Mouse (Mus musculus): ENCODE measurements around the gene Dctpp1. TPM values are rescaled to one million over a fixed set of nuclear protein-coding genes. Genes with fewer than 3 reads are reported as not detected.
"Not testable (repeated sequence)": the region's sequence is repeated elsewhere in the genome, so short reads cannot be mapped to it uniquely, and the experiment has no call there.

Gene Dctpp1
- polyA plus RNA-seq, 1 experiment from 2014 or later = 145 TPM

DNA sequence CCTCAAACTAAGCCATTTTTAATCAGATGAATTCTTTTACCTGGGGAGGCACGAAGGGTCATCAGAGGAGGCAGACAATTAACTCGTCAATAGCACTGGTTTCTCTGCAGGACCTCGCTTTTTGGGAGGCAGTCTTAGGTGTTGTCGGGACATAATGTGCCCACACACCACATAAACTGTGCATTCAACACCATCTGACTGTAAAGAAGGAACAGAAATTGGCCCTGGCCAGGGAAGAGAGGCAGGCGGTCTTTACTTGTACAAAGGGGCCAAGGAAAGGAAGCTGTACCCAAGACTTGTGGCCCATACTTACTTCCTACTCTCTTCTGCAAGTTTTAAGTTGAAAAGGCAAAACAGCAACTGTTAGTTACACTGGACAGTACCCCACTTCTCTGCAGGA, 4.0 kb downstream of the Dctpp1 start:
- Histone ChIP-seq H3K27ac (ENCODE audit: low read length) (no peak overlapping the region), H3K4me2 (ENCODE audit: low read depth, low read length) (no peak overlapping the region), H3K27me3 (ENCODE audit: control insufficient read depth, insufficient read depth, low read length) (no peaks in the 10 kb centered on the region), H3K9me3 (replicated peaks; ENCODE audit: control insufficient read depth, low read length) (no peaks in the 10 kb centered on the region), H3K4me3 (replicated peaks; ENCODE audit: low read length) (no peak overlapping the region), H3K9ac (ENCODE audit: low read length) (no peak overlapping the region), H3K36me3 (ENCODE audit: control insufficient read depth, insufficient read depth, low read length) (no peaks in the 10 kb centered on the region), H3K4me1 (ENCODE audit: control insufficient read depth, insufficient read depth, low read length) (peaks cover 13% of the 10 kb centered on the region)
- WGBS = 86% methylated on average over 5 of the region's 5 CpGs
- no peak for ATAC-seq (ENCODE audit: insufficient read depth, low FRiP score)

DNA sequence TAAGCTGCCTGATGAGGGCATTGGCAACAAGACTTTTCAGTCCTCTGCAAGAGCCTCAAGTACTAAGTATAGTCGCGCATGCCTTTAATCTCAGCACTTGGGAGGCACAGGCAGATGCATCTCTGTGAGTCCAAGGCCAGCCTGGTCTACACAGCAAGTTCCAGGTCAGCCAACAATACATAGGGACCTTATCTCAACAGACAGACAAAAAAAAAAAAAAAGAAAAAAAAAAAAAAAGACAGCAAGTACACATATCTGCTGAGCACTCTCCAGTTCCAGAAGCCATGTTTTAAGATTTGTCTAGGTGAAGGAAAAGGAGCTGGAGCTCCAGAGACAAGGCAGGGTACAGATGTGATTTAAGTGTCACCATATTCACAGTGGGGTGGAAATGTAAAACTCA, 4.5 kb downstream of the Dctpp1 start:
- no peak overlapping the region for H3K9ac ChIP-seq (ENCODE audit: low read length)
- no peak for ATAC-seq (ENCODE audit: insufficient read depth, low FRiP score)
- no peak overlapping the region for H3K27ac ChIP-seq (ENCODE audit: low read length)
- no peak overlapping the region for H3K4me2 ChIP-seq (ENCODE audit: low read depth, low read length)
- no peaks in the 10 kb centered on the region for H3K36me3 ChIP-seq (ENCODE audit: control insufficient read depth, insufficient read depth, low read length)
- 82% methylated on average over 2 of the region's 2 CpGs for WGBS
- no peaks in the 10 kb centered on the region for H3K27me3 ChIP-seq (ENCODE audit: control insufficient read depth, insufficient read depth, low read length)
- H3K4me1 ChIP-seq (ENCODE audit: control insufficient read depth, insufficient read depth, low read length) = peaks cover 11% of the 10 kb centered on the region
- H3K9me3 ChIP-seq (replicated peaks; ENCODE audit: control insufficient read depth, low read length) = no peaks in the 10 kb centered on the region
- H3K4me3 ChIP-seq (replicated peaks; ENCODE audit: low read length) = no peak overlapping the region

DNA sequence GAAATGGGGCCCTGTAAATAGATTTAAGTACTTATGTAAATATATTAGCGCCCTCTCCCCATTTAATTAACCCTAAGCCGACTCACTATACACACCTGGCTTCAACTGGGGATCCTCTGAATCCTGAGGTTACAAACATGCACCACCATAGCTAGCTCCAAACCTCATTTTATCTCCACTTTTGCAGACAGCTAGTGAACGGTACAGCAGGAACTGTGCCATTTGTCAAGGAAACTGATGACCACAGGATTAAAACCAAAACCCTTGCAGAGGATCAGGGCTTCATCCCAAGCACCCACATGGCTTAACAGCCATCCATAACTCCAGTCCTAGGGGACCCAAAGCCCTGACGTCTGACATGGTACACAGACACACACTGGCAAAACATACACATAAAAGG, 5.5 kb downstream of the Dctpp1 start:
- H3K27me3 ChIP-seq (ENCODE audit: control insufficient read depth, insufficient read depth, low read length) = no peaks in the 10 kb centered on the region
- ATAC-seq (ENCODE audit: insufficient read depth, low FRiP score) = no peak
- peak overlapping the region; percentile 69 for H3K4me3 ChIP-seq (replicated peaks; ENCODE audit: low read length)
- H3K36me3 ChIP-seq (ENCODE audit: control insufficient read depth, insufficient read depth, low read length) = no peaks in the 10 kb centered on the region
- peak overlapping the region; percentile 87 for H3K9ac ChIP-seq (ENCODE audit: low read length)
- H3K9me3 ChIP-seq (replicated peaks; ENCODE audit: control insufficient read depth, low read length) = no peaks in the 10 kb centered on the region
- H3K27ac ChIP-seq (ENCODE audit: low read length) = peak overlapping the region; percentile 90; the same call in 1 of the 2 replicates
- peaks cover 9% of the 10 kb centered on the region for H3K4me1 ChIP-seq (ENCODE audit: control insufficient read depth, insufficient read depth, low read length)
- H3K4me2 ChIP-seq (ENCODE audit: low read depth, low read length) = peak overlapping the region; percentile 97
- WGBS = 12% methylated on average over 4 of the region's 4 CpGs

DNA sequence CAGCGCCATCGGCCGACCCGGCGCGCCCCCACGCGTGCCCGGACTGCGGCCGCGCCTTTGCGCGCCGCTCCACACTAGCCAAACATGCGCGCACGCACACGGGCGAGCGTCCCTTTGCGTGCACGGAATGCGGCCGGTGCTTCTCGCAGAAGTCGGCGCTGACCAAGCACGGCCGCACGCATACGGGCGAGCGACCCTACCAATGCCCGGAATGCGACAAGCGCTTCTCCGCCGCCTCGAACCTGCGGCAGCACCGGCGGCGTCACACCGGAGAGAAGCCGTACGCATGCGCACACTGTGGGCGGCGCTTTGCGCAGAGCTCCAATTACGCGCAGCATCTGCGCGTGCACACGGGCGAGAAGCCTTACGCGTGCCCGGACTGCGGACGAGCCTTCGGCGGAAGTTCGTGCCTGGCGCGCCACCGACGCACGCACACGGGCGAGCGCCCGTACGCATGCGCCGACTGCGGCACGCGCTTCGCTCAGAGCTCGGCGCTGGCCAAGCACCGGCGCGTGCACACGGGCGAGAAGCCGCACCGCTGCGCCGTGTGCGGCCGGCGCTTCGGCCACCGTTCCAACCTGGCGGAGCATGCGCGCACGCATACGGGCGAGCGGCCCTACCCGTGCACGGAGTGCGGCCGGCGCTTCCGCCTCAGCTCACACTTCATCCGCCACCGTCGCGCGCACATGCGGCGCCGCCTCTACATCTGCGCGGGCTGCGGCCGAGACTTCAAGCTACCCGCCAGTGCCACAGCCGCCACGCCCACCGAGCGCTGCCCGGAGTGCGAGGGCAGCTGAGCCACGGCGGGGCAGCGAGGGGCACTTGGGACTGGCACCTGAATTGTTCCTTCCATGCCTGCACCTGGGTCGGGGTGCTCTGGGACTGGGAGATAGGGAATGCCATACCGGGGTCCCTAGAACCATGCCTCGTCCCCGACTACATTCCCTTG, 6.4 kb downstream of the Dctpp1 start:
- H3K9me3 ChIP-seq (replicated peaks; ENCODE audit: control insufficient read depth, low read length) = no peaks in the 10 kb centered on the region
- H3K9ac ChIP-seq (ENCODE audit: low read length) = peak overlapping the region; percentile 87
- H3K36me3 ChIP-seq (ENCODE audit: control insufficient read depth, insufficient read depth, low read length) = no peaks in the 10 kb centered on the region
- under 1% methylated on average over 136 of the region's 136 CpGs for WGBS
- H3K27me3 ChIP-seq (ENCODE audit: control insufficient read depth, insufficient read depth, low read length) = no peaks in the 10 kb centered on the region
- peak overlapping the region; percentile 97 for H3K4me2 ChIP-seq (ENCODE audit: low read depth, low read length)
- H3K4me1 ChIP-seq (ENCODE audit: control insufficient read depth, insufficient read depth, low read length) = peaks cover 9% of the 10 kb centered on the region
- H3K4me3 ChIP-seq (replicated peaks; ENCODE audit: low read length) = peak overlapping the region; percentile 69
- peak overlapping the region; percentile 90 for H3K27ac ChIP-seq (ENCODE audit: low read length)
- peak; percentile 94 for ATAC-seq (ENCODE audit: insufficient read depth, low FRiP score)

DNA sequence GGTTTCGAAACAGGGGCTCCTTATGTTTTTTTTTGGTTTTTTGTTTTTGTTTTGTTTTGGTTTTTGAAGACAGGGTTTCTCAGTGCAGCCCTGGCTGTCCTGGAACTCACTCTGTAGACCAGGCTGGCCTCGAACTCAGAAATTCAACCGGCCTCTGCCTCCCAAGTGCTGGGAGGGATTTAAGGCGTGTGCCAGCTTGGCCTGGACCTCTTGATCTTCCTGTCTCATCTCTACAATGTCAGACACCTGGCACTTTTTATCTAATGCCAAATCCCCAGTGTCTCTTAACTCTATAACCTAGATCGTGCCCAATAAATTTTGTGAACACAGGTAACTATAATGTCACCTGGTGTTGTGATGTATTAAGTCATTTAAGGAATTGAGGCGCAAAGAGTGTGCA, 7.2 kb downstream of the Dctpp1 start:
- H3K27ac ChIP-seq (ENCODE audit: low read length) = peak overlapping the region; percentile 86
- H3K9me3 ChIP-seq (replicated peaks; ENCODE audit: control insufficient read depth, low read length) = no peaks in the 10 kb centered on the region
- peaks cover 9% of the 10 kb centered on the region for H3K4me1 ChIP-seq (ENCODE audit: control insufficient read depth, insufficient read depth, low read length)
- ATAC-seq (ENCODE audit: insufficient read depth, low FRiP score) = no peak
- WGBS = 74% methylated on average over 6 of the region's 6 CpGs
- H3K36me3 ChIP-seq (ENCODE audit: control insufficient read depth, insufficient read depth, low read length) = no peaks in the 10 kb centered on the region
- H3K4me2 ChIP-seq (ENCODE audit: low read depth, low read length) = peak overlapping the region; percentile 97
- no peaks in the 10 kb centered on the region for H3K27me3 ChIP-seq (ENCODE audit: control insufficient read depth, insufficient read depth, low read length)
- peak overlapping the region; percentile 86 for H3K9ac ChIP-seq (ENCODE audit: low read length)
- peak overlapping the region; percentile 69 for H3K4me3 ChIP-seq (replicated peaks; ENCODE audit: low read length)

DNA sequence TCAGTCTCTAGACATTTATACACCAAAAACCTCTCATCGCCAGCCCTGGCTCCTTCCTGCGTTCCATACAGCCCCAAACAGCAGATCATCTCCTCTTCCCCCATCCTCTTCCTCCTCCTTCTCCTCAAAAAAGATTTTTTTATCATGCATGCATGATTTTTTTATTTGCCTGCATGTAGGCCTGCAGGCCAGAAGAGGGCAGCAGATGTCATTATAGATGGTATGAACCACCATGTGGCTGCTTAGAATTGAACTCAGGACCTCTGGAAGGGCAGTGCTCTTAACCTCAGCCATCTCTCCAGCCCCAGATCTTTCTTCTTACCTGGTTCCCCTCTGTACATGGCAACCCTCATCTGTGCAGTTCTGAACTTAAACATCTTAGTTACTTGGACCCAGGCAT, 8.1 kb downstream of the Dctpp1 start:
- Histone ChIP-seq H3K27me3 (ENCODE audit: control insufficient read depth, insufficient read depth, low read length) (no peaks in the 10 kb centered on the region), H3K27ac (ENCODE audit: low read length) (no peak overlapping the region), H3K9me3 (replicated peaks; ENCODE audit: control insufficient read depth, low read length) (no peaks in the 10 kb centered on the region), H3K36me3 (ENCODE audit: control insufficient read depth, insufficient read depth, low read length) (no peaks in the 10 kb centered on the region), H3K9ac (ENCODE audit: low read length) (no peak overlapping the region), H3K4me1 (ENCODE audit: control insufficient read depth, insufficient read depth, low read length) (peaks cover 9% of the 10 kb centered on the region), H3K4me3 (replicated peaks; ENCODE audit: low read length) (no peak overlapping the region), H3K4me2 (ENCODE audit: low read depth, low read length) (no peak overlapping the region)
- ATAC-seq (ENCODE audit: insufficient read depth, low FRiP score) = no peak
- WGBS = 77% methylated on average over 2 of the region's 2 CpGs

DNA sequence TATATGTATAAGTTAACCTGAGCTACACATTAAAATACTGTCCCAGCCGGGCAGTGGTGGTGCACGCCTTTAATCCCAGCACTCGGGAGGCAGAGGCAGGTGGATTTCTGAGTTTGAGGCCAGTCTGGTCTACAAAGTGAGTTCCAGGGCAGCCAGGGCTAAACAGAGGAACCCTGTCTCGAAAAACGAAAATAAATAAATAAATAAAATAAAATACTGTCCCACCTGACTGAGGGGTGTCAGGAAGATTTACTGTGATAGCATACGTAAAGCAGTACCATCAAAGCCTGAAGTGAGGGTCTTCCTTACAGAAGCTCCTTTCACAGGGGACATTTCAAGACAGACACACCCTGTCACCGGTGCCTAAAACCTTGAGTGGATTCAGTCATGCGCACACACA, 10.0 kb downstream of the Dctpp1 start:
- ATAC-seq (ENCODE audit: insufficient read depth, low FRiP score); H3K27me3 ChIP-seq (ENCODE audit: control insufficient read depth, insufficient read depth, low read length); H3K27ac ChIP-seq (ENCODE audit: low read length); H3K9ac ChIP-seq (ENCODE audit: low read length); H3K9me3 ChIP-seq (replicated peaks; ENCODE audit: control insufficient read depth, low read length); H3K36me3 ChIP-seq (ENCODE audit: control insufficient read depth, insufficient read depth, low read length); H3K4me2 ChIP-seq (ENCODE audit: low read depth, low read length); H3K4me3 ChIP-seq (replicated peaks; ENCODE audit: low read length): not testable (repeated sequence)
- peaks cover 17% of the 10 kb centered on the region for H3K4me1 ChIP-seq (ENCODE audit: control insufficient read depth, insufficient read depth, low read length)
- 90% methylated on average over 8 of the region's 8 CpGs for WGBS

DNA sequence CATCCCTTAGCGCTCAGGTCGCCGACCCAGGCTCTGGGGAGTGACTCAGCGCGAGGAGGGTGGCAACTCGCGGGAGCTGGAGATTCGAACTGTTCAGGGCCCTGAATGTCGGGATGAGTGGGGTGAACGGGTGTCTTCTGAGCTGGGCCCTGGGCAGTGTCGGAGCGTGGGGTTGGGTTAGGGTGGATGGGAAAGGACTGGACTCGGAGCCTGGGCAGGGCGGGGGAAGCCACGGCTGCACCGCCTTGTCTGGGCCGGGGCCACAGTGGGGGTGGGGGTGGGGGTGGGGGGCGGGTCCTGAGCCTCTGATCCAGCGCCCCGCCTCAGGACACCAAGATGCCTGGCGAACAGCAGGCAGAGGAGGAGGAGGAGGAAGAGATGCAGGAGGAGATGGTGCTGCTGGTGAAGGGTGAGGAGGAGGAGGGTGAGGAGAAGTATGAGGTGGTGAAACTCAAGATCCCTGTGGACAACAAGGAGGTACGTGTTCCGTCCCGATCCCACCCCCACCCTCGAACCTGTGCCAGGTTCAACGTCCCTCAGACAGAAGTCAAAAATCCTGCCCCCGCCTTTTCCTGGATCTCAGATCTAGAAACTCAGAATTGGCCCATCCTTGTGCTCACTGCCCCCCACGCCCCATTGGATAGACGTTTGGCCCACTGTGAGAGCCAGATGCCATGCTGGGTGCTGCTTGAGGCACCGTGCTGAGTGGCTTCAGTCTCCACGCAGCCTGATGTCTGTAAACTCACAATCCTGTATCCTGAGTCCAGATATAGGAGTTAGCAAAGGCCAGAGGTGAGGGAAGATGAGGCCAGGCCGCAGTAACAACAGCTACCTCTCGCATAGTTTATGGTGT, 15.6 kb downstream of the Dctpp1 start:
- H3K36me3 ChIP-seq (ENCODE audit: control insufficient read depth, insufficient read depth, low read length) = no peaks in the 10 kb centered on the region
- peaks cover 17% of the 10 kb centered on the region for H3K4me1 ChIP-seq (ENCODE audit: control insufficient read depth, insufficient read depth, low read length)
- ATAC-seq (ENCODE audit: insufficient read depth, low FRiP score) = peak; percentile 86
- H3K9ac ChIP-seq (ENCODE audit: low read length) = peak overlapping the region; percentile 94
- WGBS = 10% methylated on average over 30 of the region's 33 CpGs
- peak overlapping the region; percentile 77 for H3K4me3 ChIP-seq (replicated peaks; ENCODE audit: low read length)
- H3K27ac ChIP-seq (ENCODE audit: low read length) = peak overlapping the region; percentile 96
- no peaks in the 10 kb centered on the region for H3K27me3 ChIP-seq (ENCODE audit: control insufficient read depth, insufficient read depth, low read length)
- peak overlapping the region; percentile 82 for H3K4me2 ChIP-seq (ENCODE audit: low read depth, low read length)
- no peaks in the 10 kb centered on the region for H3K9me3 ChIP-seq (replicated peaks; ENCODE audit: control insufficient read depth, low read length)

All from stomach, embryonic 16.5 days (tissue).